Mouse (Mus musculus): ENCODE data around the gene Lancl2.

Gene Lancl2

GRCm38 (mm10) chr6:57702376-57702742 lies at the start of gene Lancl2:
Lancl2 (plus strand) TSS chr6:57702540.
- DNase-seq (ENCODE audit: low read depth, low spot score): no peak

GRCm38 (mm10) chr6:57661295-57661694 lies 41.0 kb upstream of the Lancl2 start:
- DNase-seq (ENCODE audit: low read depth, low spot score): no peak

- no peak for DNase-seq (ENCODE audit: low read depth, low spot score)
These were observed 18.2 kb upstream of the Lancl2 start for GRCm38 (mm10) chr6:57684156-57684555.

- DNase-seq (ENCODE audit: low read depth, low spot score): peak; percentile 92
These were observed 10.7 kb upstream of the Lancl2 start, which contains the start of gene Pyurf for GRCm38 (mm10) chr6:57691467-57692261. Pyurf (minus strand) TSS chr6:57692078.

GRCm38 (mm10) chr6:57693116-57693515 lies 9.2 kb upstream of the Lancl2 start:
- DNase-seq (ENCODE audit: low read depth, low spot score): no peak

- DNase-seq (ENCODE audit: low read depth, low spot score): no peak
These were observed 654 bp upstream of the Lancl2 start for GRCm38 (mm10) chr6:57701686-57702085.

- peak; percentile 97 for DNase-seq (ENCODE audit: low read depth, low spot score)
These were observed 581 bp downstream of the Lancl2 start for GRCm38 (mm10) chr6:57702743-57703499.

GRCm38 (mm10) chr6:57703703-57704102 lies 1.4 kb downstream of the Lancl2 start:
- DNase-seq (ENCODE audit: low read depth, low spot score): peak; percentile 30

GRCm38 (mm10) chr6:57706721-57707120 lies 4.4 kb downstream of the Lancl2 start:
- DNase-seq (ENCODE audit: low read depth, low spot score): peak; percentile 52

- peak; percentile 33 for DNase-seq (ENCODE audit: low read depth, low spot score)
These were observed 9.4 kb downstream of the Lancl2 start for GRCm38 (mm10) chr6:57711726-57712125.

- no peak for DNase-seq (ENCODE audit: low read depth, low spot score)
These were observed 19.0 kb downstream of the Lancl2 start for GRCm38 (mm10) chr6:57721347-57721746.

- DNase-seq (ENCODE audit: low read depth, low spot score): no peak
These were observed 40.4 kb downstream of the Lancl2 start for GRCm38 (mm10) chr6:57742749-57743148.

- DNase-seq (ENCODE audit: low read depth, low spot score): peak; percentile 48
These were observed 41.0 kb downstream of the Lancl2 start for GRCm38 (mm10) chr6:57743333-57743732.

GRCm38 (mm10) chr6:57744123-57744522 lies 41.8 kb downstream of the Lancl2 start:
- no peak for DNase-seq (ENCODE audit: low read depth, low spot score)

- no peak for DNase-seq (ENCODE audit: low read depth, low spot score)
These were observed 42.8 kb downstream of the Lancl2 start for GRCm38 (mm10) chr6:57744974-57745747.

- no peak for DNase-seq (ENCODE audit: low read depth, low spot score)
These were observed 43.4 kb downstream of the Lancl2 start for GRCm38 (mm10) chr6:57745748-57746129.

- no peak for DNase-seq (ENCODE audit: low read depth, low spot score)
These were observed 51.8 kb downstream of the Lancl2 start for GRCm38 (mm10) chr6:57753962-57754759.

- no peak for DNase-seq (ENCODE audit: low read depth, low spot score)
These were observed 60.7 kb downstream of the Lancl2 start for GRCm38 (mm10) chr6:57763054-57763453.

- DNase-seq (ENCODE audit: low read depth, low spot score): no peak
These were observed 62.9 kb downstream of the Lancl2 start for GRCm38 (mm10) chr6:57765095-57765878.

- no peak for DNase-seq (ENCODE audit: low read depth, low spot score)
These were observed 63.9 kb downstream of the Lancl2 start for GRCm38 (mm10) chr6:57766287-57766686.

Measured in CD4-positive, CD25-positive, alpha-beta regulatory T cell, adult 2 months (primary cell).